Mouse (Mus musculus) lung, embryonic 16.5 days (tissue): ENCODE measurements around the gene Acot11. TPM values are rescaled to one million over a fixed set of nuclear protein-coding genes. Genes with fewer than 3 reads are reported as not detected.
A peak's percentile ranks its signal among the peaks of the same experiment; 100 is the strongest.

Source experiments
- ATAC-seq: fragments of 200-750 bp; cut with Nextera tagmentation; 2 replicates; pipeline ENCODE4 v1.8.0; 2017; ENCODE audit warnings: low read depth, mild to moderate bottlenecking, moderate library complexity
- H3K27ac ChIP-seq: fragments of 300-500 bp; sonication (generic); 2 replicates; pipeline ENCODE4 v1.5.1; 2014; ENCODE audit warnings: mild to moderate bottlenecking, control low read depth, low read length
- H3K27me3 ChIP-seq: fragments of 300-500 bp; sonication (generic); 2 replicates; pipeline ENCODE4 v1.6.1; 2014; ENCODE audit warnings: low read depth, low read length, mixed read lengths; ENCODE audit not compliant: control insufficient read depth, insufficient read depth
- H3K36me3 ChIP-seq: fragments of 300-500 bp; sonication (generic); 2 replicates; pipeline ENCODE4 v1.6.1; 2014; ENCODE audit warnings: low read length; ENCODE audit not compliant: control insufficient read depth, insufficient read depth
- H3K4me1 ChIP-seq: fragments of 300-500 bp; sonication (generic); replicated peaks from 2 replicates; pipeline ENCODE4 v1.6.1; 2014; ENCODE audit warnings: low read length, mixed read lengths; ENCODE audit not compliant: control insufficient read depth, insufficient read depth
- H3K4me2 ChIP-seq: fragments of 300-500 bp; sonication (generic); 2 replicates; pipeline ENCODE4 v1.6.1; 2014; ENCODE audit warnings: low read depth, low read length, control low read depth
- H3K4me3 ChIP-seq: fragments of 300-500 bp; sonication (generic); 2 replicates; pipeline ENCODE4 v1.5.1; 2014; ENCODE audit warnings: mild to moderate bottlenecking, low read length, control low read depth
- H3K9ac ChIP-seq: fragments of 300-500 bp; sonication (generic); 2 replicates; pipeline ENCODE4 v1.6.1; 2014; ENCODE audit warnings: low read length, control low read depth
- H3K9me3 ChIP-seq: fragments of 300-500 bp; sonication (generic); 2 replicates; pipeline ENCODE4 v1.6.1; 2016; ENCODE audit warnings: low read length; ENCODE audit not compliant: control insufficient read depth
- WGBS: fragments of 180-500 bp; shearing (Covaris S2); extraction: QIAGEN DNeasy Blood & Tissue Kit; methylation state at CpG from one replicate; pipeline ENCODE4 v1.1.7; 2014; 5-methylcytosine and 5-hydroxymethylcytosine counted together
- polyA plus RNA-seq: library from polyadenylated mRNA; unstranded; fragments of >200 nt; fragmentation: Nextera tagmentation; extraction: Ambion mirVana; gene quantifications from 2 replicates; pipeline ENCODE4 v1.2.1, GENCODE M21; 2015

The Acot11 gene
- polyA plus RNA-seq, 1 experiment from 2014 or later = 2.1 TPM

- H3K9ac ChIP-seq = peak overlapping the region; percentile 81
- peaks cover 42% of the 10 kb centered on the region for H3K4me1 ChIP-seq
- under 1% methylated on average over 32 of the region's 32 CpGs for WGBS
- H3K4me2 ChIP-seq = peak overlapping the region; percentile 100
- H3K27me3 ChIP-seq = no peaks in the 10 kb centered on the region
- peak; percentile 32; the same call in 1 of the 2 replicates for ATAC-seq
- H3K9me3 ChIP-seq = no peaks in the 10 kb centered on the region
- peak overlapping the region; percentile 100 for H3K27ac ChIP-seq
- peak overlapping the region; percentile 67 for H3K4me3 ChIP-seq
- no peaks in the 10 kb centered on the region for H3K36me3 ChIP-seq
Observed at GRCm38 (mm10) chr4:106839254-106839834, 34.5 kb upstream of the Acot11 start.

- H3K4me1 ChIP-seq = peaks cover 42% of the 10 kb centered on the region
- H3K4me3 ChIP-seq = peak overlapping the region; percentile 67
- H3K9me3 ChIP-seq = no peaks in the 10 kb centered on the region
- no peaks in the 10 kb centered on the region for H3K27me3 ChIP-seq
- peak overlapping the region; percentile 100 for H3K4me2 ChIP-seq
- H3K36me3 ChIP-seq = no peaks in the 10 kb centered on the region
- peak overlapping the region; percentile 100 for H3K27ac ChIP-seq
- WGBS = 2% methylated on average over 35 of the region's 36 CpGs
- peak; percentile 88 for ATAC-seq
- H3K9ac ChIP-seq = peak overlapping the region; percentile 81
Observed at GRCm38 (mm10) chr4:106838548-106839253, 33.9 kb upstream of the Acot11 start.

GRCm38 (mm10) chr4:106837964-106838363 lies 33.2 kb upstream of the Acot11 start:
- Histone ChIP-seq H3K27ac (peak overlapping the region; percentile 100), H3K9me3 (no peaks in the 10 kb centered on the region), H3K27me3 (no peaks in the 10 kb centered on the region), H3K4me1 (peaks cover 42% of the 10 kb centered on the region), H3K9ac (peak overlapping the region; percentile 38), H3K4me3 (peak overlapping the region; percentile 33), H3K36me3 (no peaks in the 10 kb centered on the region), H3K4me2 (peak overlapping the region; percentile 58)
- peak; percentile 51 for ATAC-seq
- 0% methylated on average over 9 of the region's 18 CpGs for WGBS

- Histone ChIP-seq H3K4me3 (peak overlapping the region; percentile 33), H3K9ac (peak overlapping the region; percentile 38), H3K27ac (no peak overlapping the region), H3K9me3 (no peaks in the 10 kb centered on the region), H3K36me3 (no peaks in the 10 kb centered on the region), H3K27me3 (no peaks in the 10 kb centered on the region), H3K4me2 (peak overlapping the region; percentile 58), H3K4me1 (peaks cover 37% of the 10 kb centered on the region)
- ATAC-seq = no peak
- 11% methylated on average over 9 of the region's 9 CpGs for WGBS
Observed at GRCm38 (mm10) chr4:106837425-106837824, 32.6 kb upstream of the Acot11 start.

GRCm38 (mm10) chr4:106830545-106831112 lies 25.8 kb upstream of the Acot11 start:
- Histone ChIP-seq H3K4me2 (no peak overlapping the region), H3K9ac (no peak overlapping the region), H3K27ac (no peak overlapping the region), H3K9me3 (no peaks in the 10 kb centered on the region), H3K27me3 (no peaks in the 10 kb centered on the region), H3K4me1 (peaks cover 21% of the 10 kb centered on the region), H3K4me3 (no peak overlapping the region), H3K36me3 (no peaks in the 10 kb centered on the region)
- WGBS = 47% methylated on average over 6 of the region's 6 CpGs
- ATAC-seq = no peak

- no peaks in the 10 kb centered on the region for H3K36me3 ChIP-seq
- H3K4me3 ChIP-seq = peak overlapping the region; percentile 50
- ATAC-seq = peak; percentile 80
- peak overlapping the region; percentile 87 for H3K4me2 ChIP-seq
- no peaks in the 10 kb centered on the region for H3K27me3 ChIP-seq
- H3K9me3 ChIP-seq = no peaks in the 10 kb centered on the region
- H3K4me1 ChIP-seq = peaks cover 21% of the 10 kb centered on the region
- 1% methylated on average over 42 of the region's 42 CpGs for WGBS
- peak overlapping the region; percentile 68 for H3K9ac ChIP-seq
- peak overlapping the region; percentile 34 for H3K27ac ChIP-seq
Observed at GRCm38 (mm10) chr4:106827738-106828361, 23.1 kb upstream of the Acot11 start.

- Histone ChIP-seq H3K36me3 (no peaks in the 10 kb centered on the region), H3K9me3 (no peaks in the 10 kb centered on the region), H3K4me2 (no peak overlapping the region), H3K27me3 (no peaks in the 10 kb centered on the region), H3K9ac (no peak overlapping the region), H3K4me3 (no peak overlapping the region), H3K4me1 (peaks cover 21% of the 10 kb centered on the region), H3K27ac (no peak overlapping the region)
- 69% methylated on average over 5 of the region's 5 CpGs for WGBS
- no peak for ATAC-seq
Observed at GRCm38 (mm10) chr4:106825229-106825628, 20.4 kb upstream of the Acot11 start.

- Histone ChIP-seq H3K4me1 (no peaks in the 10 kb centered on the region), H3K9ac (no peak overlapping the region), H3K9me3 (no peaks in the 10 kb centered on the region), H3K27me3 (no peaks in the 10 kb centered on the region), H3K4me2 (no peak overlapping the region), H3K27ac (no peak overlapping the region), H3K36me3 (no peaks in the 10 kb centered on the region), H3K4me3 (no peak overlapping the region)
- ATAC-seq = peak; percentile 74
Observed at GRCm38 (mm10) chr4:106819404-106819803, 14.6 kb upstream of the Acot11 start.

- no peaks in the 10 kb centered on the region for H3K27me3 ChIP-seq
- no peak overlapping the region for H3K27ac ChIP-seq
- H3K9ac ChIP-seq = no peak overlapping the region
- H3K4me3 ChIP-seq = no peak overlapping the region
- no peak overlapping the region for H3K4me2 ChIP-seq
- ATAC-seq = no peak
- H3K36me3 ChIP-seq = no peaks in the 10 kb centered on the region
- H3K9me3 ChIP-seq = no peaks in the 10 kb centered on the region
- H3K4me1 ChIP-seq = no peaks in the 10 kb centered on the region
- 63% methylated on average over 6 of the region's 6 CpGs for WGBS
Observed at GRCm38 (mm10) chr4:106818332-106818731, 13.5 kb upstream of the Acot11 start.
